Mouse (Mus musculus) cortical plate, adult 2 months (tissue): Measurements from ENCODE around the gene Emc6.

ENCODE experiments used
- CTCF ChIP-seq: fragments of 200-500 bp; IDR thresholded peaks from 2 replicates; pipeline ENCODE4 v1.5.1; 2011; ENCODE audit warnings: mild to moderate bottlenecking, control low read depth, low read length; ENCODE audit not compliant: insufficient read depth; ENCODE audit errors: extremely low read depth
- POLR2A ChIP-seq: fragments of 200-500 bp; IDR thresholded peaks from 2 replicates; pipeline ENCODE4 v1.6.1; 2011; ENCODE audit warnings: mild to moderate bottlenecking, low read length, control low read depth; ENCODE audit not compliant: insufficient read depth; ENCODE audit errors: extremely low read depth

GRCm38 (mm10) chr11:73213956-73214355 lies 37.1 kb upstream of the Emc6 start:
- TF ChIP-seq CTCF (no peak), POLR2A (no peak)
